Comparison of ENCODE assay signal across 9 mouse cellular contexts in the genomic region with DNA sequence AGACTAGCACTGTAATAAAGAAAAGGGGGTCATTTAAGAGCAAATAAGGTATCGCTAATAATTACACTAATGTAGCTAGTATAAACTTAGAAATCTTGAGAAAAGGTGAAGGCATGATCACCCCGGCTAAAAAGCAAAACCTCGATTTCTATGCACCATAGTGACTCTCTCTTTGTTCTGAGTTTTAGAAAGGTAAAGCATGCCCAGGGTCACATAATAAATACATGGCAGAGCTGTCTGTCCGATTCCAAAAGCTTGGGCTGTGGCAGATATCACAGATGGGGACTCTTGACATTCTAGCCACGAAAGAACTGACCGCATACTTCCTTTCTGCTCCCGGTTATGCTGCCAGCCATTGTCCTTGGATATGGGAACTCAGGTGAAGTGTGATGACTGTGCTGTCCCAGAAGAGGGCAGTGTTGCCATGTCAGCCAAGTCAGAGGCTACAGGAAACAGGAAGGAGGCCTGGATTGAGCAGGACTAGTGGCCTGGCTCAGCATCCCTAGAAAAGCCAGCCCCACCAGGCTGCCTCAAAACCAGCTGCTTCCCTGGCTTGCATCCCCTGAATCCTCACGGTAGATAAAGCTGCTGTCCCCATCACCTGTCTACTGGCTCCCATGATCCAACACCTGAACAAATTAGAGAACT.
DNase-seq lines count a peak whose midpoint lies in the region; ATAC-seq and TF ChIP-seq lines count a peak whose summit lies in the region.
"Had no signal": no experiment of that assay in that cellular context is flagged by ENCODE, and none has a peak within 500 bp of the region (broad histone marks: within the 10 kb centered on the region; RNA-seq: fewer than 3 reads in every experiment).

No protein-coding gene starts in this region.

- no peaks in the 10 kb centered on the region for H3K27me3 ChIP-seq in heart, postnatal 0 days (ENCODE audit: control insufficient read depth, insufficient read depth, low read length)
- H3K27me3 ChIP-seq in midbrain, postnatal 0 days (ENCODE audit: insufficient read depth, low read length) = no peaks in the 10 kb centered on the region
- H3K27me3 ChIP-seq: liver, embryonic 15.5 days had no signal

- peak; percentile 76 for TF ChIP-seq CTCF in heart, postnatal 0 days (IDR thresholded peaks at IDR 0.05; ENCODE audit: low read depth)
- TF ChIP-seq CTCF in midbrain, postnatal 0 days (IDR thresholded peaks at IDR 0.05) = peak; percentile 82

- no peak overlapping the region for H3K4me2 ChIP-seq in heart, postnatal 0 days (ENCODE audit: low read depth, low read length)
- no peak overlapping the region for H3K4me2 ChIP-seq in midbrain, postnatal 0 days (ENCODE audit: low read depth, low read length, poor library complexity, severe bottlenecking)
- H3K4me2 ChIP-seq: liver, embryonic 15.5 days had no signal

- no peaks in the 10 kb centered on the region for H3K9me3 ChIP-seq in heart, postnatal 0 days (replicated peaks; ENCODE audit: control insufficient read depth, low read length)
- no peaks in the 10 kb centered on the region for H3K9me3 ChIP-seq in midbrain, postnatal 0 days (ENCODE audit: low read length)
- H3K9me3 ChIP-seq: liver, embryonic 15.5 days had no signal

- no peak for ATAC-seq in heart, postnatal 0 days (ENCODE audit: insufficient read depth, low read depth)
- peak; percentile 77 for ATAC-seq in midbrain, postnatal 0 days (ENCODE audit: low FRiP score)

- intact Hi-C loops in left cerebral cortex, postnatal 36 days (cut with DNase I) = no loop called here

- H3K36me3 ChIP-seq in heart, postnatal 0 days (replicated peaks; ENCODE audit: control insufficient read depth, insufficient read depth, low read length) = no peaks in the 10 kb centered on the region
- H3K36me3 ChIP-seq in midbrain, postnatal 0 days (ENCODE audit: insufficient read depth, low read length) = no peaks in the 10 kb centered on the region
- H3K36me3 ChIP-seq: liver, embryonic 15.5 days had no signal

- no peak overlapping the region for H3K27ac ChIP-seq in heart, postnatal 0 days (ENCODE audit: low read depth)
- no peak overlapping the region for H3K27ac ChIP-seq in midbrain, postnatal 0 days (ENCODE audit: low read depth, low read length)
- H3K27ac ChIP-seq: liver, embryonic 15.5 days had no signal

- no peak overlapping the region for H3K4me3 ChIP-seq in heart, postnatal 0 days (ENCODE audit: low read depth, low read length)
- no peak overlapping the region for H3K4me3 ChIP-seq in midbrain, postnatal 0 days (ENCODE audit: low read depth, low read length)
- H3K4me3 ChIP-seq: liver, embryonic 15.5 days had no signal

- H3K4me1 ChIP-seq in heart, postnatal 0 days (ENCODE audit: control insufficient read depth, insufficient read depth) = no peaks in the 10 kb centered on the region
- no peaks in the 10 kb centered on the region for H3K4me1 ChIP-seq in midbrain, postnatal 0 days (ENCODE audit: insufficient read depth, low read length)
- H3K4me1 ChIP-seq: liver, embryonic 15.5 days had no signal

- peak; percentile 0 to 1 for DNase-seq in urinary bladder, postnatal 36 days (ENCODE audit: low spot score in 2 of 2)
- DNase-seq in urinary bladder, postnatal 25 days (ENCODE audit: low spot score) = no peak
- peak; percentile 90 to 94 for DNase-seq in cerebellum, postnatal 14 days
- peak; percentile 38 for DNase-seq in heart, postnatal 0 days (ENCODE audit: low spot score)
- peak; percentile 31 to 32 for DNase-seq in left cerebral cortex, postnatal 36 days (ENCODE audit: low spot score in 2 of 2)
- peak; percentile 88 for DNase-seq in midbrain, postnatal 0 days (ENCODE audit: low spot score)
- DNase-seq in thymus, postnatal 10 days (ENCODE audit: low spot score in 2 of 2) = no peak
- DNase-seq in thymus, postnatal 0 days (ENCODE audit: low spot score) = no peak

- 35% methylated on average over 8 of the region's 8 CpGs for WGBS in heart, postnatal 0 days
- 42% methylated on average over 8 of the region's 8 CpGs for WGBS in midbrain, postnatal 0 days

- H3K9ac ChIP-seq in heart, postnatal 0 days (replicated peaks; ENCODE audit: low read depth, low read length) = no peak overlapping the region
- no peak overlapping the region for H3K9ac ChIP-seq in midbrain, postnatal 0 days (replicated peaks; ENCODE audit: low read length, poor library complexity, severe bottlenecking)
- H3K9ac ChIP-seq: liver, embryonic 15.5 days had no signal

- TF ChIP-seq EP300 in heart, postnatal 0 days (IDR thresholded peaks at IDR 0.05; ENCODE audit: low read depth) = no peak

Comparison
In these comparisons a context has a peak if more than half of its experiments do, and no peak if none do; other contexts are left out.
1. DNase-seq: peak in urinary bladder, postnatal 36 days (2 of 2), cerebellum, postnatal 14 days (2 of 2), heart, postnatal 0 days (single experiment), left cerebral cortex, postnatal 36 days (2 of 2) and midbrain, postnatal 0 days (single experiment); none in urinary bladder, postnatal 25 days (single experiment), thymus, postnatal 10 days (0 of 2) and thymus, postnatal 0 days (single experiment).